Mouse (Mus musculus): ENCODE measurements around the gene Ralgapa2.

Gene Ralgapa2

DNA sequence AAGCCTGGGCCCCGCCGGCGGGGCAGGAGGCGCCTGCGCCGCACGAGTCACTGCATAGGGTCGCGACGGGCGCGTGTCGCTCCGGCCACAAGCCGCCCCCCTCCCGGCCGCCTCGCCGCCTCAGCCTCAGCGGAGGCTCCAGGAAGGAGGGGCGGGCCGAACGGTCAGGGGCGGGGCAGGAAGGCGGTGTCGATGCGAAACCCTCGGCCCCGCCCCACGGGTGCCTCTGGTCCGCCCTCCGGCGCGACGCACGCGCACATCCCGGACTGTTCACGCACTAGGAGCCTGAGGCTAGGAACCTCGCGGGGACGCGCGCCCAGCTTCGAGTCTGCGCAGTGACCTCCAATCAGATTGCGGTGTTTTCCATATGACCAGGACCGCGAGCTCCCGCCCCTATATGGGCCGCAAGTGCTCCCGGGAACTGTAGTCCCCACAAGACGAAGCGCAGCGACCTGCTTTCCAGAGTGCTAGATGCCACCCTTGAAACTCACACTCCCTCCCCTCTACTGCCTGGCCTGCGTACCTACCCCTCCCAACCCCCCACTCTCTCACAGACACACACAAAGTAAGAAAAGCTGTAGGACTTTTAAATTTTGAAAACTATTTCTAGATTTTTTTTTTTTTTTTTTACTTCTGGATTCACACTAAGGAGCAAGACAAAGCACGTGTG, at the start of gene Ralgapa2:
Gene Ralgapa2 (minus strand): TSS at position 434 of the 670 bp plus-strand sequence.
- DNase-seq (ENCODE audit: low spot score in 2 of 2): peak; percentile 99 to 100

DNA sequence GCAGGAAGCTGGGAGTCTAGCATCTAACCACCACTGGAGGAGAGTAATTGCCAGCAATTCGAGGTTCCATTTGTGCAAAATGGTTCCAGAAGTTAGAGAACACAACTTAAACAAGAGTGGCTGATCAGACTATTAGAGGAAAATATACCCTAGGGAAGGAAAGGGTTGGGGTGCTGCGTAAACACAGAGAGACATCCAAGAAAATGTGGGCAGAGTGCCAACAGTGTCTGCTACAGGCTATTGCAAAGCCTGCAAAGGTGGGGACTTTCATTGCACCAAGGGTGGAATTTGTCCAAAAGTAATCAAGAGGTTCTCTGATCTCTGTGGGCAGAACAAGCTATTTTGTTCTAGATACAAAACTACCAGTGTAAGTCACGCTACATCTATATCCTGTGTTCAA, 49.4 kb upstream of the Ralgapa2 start:
- DNase-seq (ENCODE audit: low spot score in 2 of 2): peak in 1 of 2 experiments; percentile 17

DNA sequence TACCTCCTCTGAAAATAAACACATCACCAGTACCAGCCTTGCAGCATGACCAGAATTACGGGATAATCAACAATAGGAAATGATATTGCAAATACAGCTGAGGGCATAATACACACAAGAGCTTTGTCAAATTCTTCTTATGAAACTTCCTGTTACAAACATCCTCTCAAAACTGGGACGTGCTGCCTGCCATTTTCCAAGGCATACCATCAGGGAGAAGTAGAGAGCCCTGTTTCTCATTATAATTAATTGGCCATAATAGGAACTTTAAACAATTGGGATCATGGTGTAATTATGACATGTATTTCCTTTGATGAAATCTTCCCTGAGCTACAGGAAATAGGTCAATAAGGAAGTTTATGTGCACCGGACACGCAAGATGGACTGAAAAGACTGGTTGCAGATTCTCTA, 48.5 kb upstream of the Ralgapa2 start:
- DNase-seq (ENCODE audit: low spot score in 2 of 2): no peak

DNA sequence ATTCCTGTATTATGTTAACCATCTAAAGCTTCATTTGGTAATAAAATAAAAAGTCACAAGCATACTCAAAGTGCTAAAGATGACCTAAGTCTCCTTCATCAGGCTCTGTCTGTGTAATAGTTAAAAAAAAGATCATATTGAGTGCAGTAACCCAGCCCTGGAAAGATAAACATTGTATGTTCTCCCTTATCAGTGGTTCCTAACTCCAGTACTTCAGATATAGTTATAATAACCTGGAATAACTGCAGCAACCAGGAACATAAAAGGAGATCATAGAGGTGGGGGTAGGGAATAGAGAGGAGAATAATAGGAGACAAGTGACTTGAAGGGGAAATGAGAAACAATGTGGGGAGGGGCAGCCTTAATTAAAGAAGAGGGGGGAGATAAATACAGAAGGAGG, 44.0 kb upstream of the Ralgapa2 start:
- no peak for DNase-seq (ENCODE audit: low spot score in 2 of 2)

DNA sequence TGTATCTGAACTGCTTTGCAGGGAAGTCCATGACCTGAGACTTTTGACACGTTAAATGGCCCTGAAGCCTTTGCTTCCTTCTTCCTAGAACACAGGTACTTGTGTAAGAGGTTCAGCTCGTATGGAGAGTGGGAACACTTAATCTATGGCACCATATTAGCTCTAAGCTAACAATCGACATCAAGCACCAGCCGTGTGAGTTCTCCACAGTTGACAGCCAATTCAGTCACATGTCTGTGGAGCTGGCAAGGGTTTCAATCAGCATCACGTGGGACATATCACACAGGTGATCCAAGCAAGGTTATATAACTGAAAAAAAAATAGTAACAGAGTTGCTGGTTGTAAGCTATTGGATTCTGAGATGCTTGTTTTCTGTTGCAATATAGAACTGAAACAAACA, 43.2 kb upstream of the Ralgapa2 start:
- no peak for DNase-seq (ENCODE audit: low spot score in 2 of 2)

DNA sequence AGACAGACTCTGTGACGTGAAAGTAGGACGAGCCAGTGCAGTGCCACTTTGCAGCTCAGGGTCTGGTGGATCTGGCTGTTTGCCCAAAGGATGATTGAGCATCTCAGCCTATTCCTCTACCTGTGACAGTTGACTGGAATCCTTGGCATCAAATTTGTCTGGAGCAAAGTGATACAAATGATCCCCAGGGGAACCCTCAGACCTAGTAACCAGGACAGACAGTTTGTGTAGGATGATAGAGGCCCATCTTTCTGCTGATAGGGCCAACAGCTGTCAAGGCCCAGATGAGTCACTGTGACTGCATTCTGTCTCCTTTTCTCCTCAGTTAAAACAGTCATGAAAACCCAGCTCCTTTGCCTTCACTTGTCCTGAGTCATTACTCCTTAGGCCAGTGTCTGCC, 41.6 kb upstream of the Ralgapa2 start:
- no peak for DNase-seq (ENCODE audit: low spot score in 2 of 2)

DNA sequence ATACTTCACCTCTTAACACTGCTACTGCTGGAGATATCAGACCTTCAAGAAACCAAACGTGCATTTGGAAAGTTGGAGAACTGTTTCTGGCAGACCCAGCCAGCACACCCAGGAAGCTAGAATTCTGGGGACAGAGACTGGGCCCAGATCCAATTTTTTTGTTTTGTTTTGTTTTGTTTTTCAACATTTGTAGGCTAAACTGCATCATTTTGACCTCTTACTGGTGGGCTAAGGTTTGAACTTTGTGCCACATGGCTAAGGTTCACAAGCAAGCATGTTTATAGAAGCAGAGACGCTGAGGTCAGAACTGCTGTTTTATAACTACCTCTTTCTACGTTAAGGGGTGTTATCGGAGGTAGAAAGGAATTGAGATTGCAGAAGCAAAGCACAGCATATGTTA, 39.7 kb upstream of the Ralgapa2 start:
- no peak for DNase-seq (ENCODE audit: low spot score in 2 of 2)

DNA sequence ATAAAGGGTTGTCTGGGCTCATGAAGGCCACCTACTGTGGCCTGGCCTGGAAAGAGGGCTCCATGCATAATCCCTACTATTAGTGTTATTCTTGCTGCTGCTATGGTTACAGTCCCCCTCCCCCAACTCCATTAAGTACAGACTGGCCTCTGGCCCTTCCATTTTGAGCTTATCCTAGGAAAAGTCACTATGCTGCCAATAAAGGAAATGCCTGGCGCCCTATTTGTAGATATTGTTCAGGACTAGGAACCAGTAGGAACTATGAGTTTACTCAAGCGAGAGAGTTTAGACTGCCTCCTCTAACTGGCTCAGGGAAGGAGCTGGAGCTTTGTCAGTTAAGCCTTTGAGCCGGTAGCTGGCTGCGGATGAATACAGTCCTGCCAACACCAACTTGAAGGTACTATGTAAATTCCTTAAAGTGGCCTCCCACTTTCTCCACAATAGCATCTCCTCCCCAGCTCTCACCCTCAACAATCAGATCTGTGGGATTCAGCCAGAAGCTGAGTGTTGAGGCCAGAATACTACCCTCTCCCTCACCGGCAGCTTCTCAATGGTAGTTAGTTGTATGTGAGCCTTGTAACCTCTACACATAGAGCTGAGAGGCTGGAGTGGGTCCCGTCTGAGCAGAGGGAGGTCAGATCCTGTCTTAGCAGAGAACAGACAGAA, 37.1 kb upstream of the Ralgapa2 start:
- peak; percentile 26 to 38 for DNase-seq (ENCODE audit: low spot score in 2 of 2)

DNA sequence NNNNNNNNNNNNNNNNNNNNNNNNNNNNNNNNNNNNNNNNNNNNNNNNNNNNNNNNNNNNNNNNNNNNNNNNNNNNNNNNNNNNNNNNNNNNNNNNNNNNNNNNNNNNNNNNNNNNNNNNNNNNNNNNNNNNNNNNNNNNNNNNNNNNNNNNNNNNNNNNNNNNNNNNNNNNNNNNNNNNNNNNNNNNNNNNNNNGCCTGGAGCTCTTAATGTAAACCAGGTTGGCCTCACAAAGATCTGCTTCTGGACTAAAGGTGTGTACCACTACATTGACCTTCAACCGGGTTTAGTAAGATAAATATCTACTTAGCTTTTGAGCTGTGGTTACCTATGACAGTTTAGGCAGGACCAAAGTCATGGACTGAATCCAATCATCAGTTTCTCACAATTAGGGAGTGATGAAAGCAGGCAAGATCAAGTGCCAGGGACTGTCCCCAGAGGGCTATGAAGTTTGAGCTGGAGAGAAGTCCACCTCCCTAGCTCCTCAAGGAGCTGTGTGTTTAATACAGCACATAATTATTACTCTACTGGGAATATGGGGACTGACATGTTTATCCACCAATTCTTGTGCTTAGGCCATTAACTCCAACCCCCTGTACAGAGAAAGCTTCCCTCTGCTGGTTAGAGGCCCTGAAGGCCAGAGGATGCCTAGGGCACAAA, 32.1 kb upstream of the Ralgapa2 start:
- DNase-seq (ENCODE audit: low spot score in 2 of 2): no peak

DNA sequence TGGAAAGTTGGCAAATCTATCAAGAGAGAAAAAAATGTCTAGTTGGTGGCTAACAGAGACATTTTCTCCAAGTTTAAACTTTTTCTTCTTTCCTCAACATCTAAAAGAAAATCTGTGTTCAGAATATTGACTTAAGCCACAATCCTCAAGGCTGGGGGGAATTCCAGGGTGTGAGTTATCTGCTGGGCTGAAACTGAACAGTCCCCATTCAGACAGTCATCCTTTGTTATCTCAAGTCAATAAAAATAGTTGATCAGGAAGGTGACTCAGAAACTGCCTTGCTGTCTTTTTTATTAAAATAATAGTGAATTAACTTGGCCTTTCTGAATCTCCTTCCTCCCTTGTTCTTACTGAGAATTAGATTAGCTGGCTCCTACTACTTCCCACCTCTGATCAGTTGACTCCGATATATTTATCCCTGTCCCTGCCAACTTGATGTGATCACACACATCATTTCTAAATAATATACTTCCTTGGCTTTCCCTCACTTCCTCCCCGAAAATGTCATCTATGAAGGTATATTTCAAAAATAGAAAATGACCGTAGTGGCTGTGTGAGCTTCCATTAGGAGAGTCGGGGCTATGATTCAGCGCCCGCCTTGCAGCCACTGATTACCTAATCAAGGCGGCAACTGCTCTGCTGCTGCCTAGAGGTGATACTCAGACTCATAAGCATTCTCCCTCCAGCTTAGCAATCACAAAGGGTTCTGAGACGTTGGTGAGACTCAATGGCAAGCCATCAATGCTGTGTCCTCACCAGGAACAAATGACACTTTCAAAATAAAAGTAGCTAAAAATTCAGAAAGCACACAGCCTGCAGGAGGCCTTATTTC, 21.2 kb upstream of the Ralgapa2 start:
- peak in 1 of 2 experiments; percentile 26 for DNase-seq (ENCODE audit: low spot score in 2 of 2)

DNA sequence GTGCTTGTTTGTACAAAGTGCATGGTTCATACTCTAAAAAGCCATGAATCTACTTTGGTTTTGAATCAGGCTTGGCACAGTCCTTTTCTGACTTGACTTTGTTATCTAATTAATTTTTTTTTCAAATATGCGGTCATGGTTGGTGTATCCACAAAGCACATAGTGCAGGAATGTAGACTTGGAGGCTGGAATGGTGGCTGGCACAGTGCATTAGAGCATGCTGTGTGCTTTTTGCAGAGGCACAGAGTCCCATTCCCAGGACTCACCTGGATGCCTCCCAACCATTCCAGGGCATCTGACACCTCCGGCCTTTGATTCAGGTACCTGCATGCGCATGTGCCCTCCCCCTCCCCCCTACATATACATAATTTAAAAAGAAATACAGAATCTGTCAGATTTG, 20.3 kb upstream of the Ralgapa2 start:
- no peak for DNase-seq (ENCODE audit: low spot score in 2 of 2)

DNA sequence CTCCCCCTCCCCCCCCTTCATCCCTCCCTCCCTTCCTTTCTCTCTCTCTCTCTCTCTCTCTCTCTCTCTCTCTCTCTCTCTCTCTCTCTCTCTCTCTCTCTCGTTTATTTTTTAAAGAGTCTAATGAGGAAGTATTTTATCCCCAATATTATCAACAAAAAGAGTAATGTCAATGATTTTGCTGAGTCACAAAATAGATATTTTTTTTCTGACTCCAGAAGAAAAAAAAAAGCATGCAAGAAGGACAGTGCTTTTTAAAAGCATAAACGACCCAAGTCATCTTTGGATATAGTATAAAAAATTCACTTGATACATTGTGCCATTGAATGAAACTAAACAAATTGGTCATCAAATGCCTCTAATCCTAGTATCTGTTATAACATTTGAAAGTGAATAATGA, 13.3 kb upstream of the Ralgapa2 start:
- no peak for DNase-seq (ENCODE audit: low spot score in 2 of 2)

DNA sequence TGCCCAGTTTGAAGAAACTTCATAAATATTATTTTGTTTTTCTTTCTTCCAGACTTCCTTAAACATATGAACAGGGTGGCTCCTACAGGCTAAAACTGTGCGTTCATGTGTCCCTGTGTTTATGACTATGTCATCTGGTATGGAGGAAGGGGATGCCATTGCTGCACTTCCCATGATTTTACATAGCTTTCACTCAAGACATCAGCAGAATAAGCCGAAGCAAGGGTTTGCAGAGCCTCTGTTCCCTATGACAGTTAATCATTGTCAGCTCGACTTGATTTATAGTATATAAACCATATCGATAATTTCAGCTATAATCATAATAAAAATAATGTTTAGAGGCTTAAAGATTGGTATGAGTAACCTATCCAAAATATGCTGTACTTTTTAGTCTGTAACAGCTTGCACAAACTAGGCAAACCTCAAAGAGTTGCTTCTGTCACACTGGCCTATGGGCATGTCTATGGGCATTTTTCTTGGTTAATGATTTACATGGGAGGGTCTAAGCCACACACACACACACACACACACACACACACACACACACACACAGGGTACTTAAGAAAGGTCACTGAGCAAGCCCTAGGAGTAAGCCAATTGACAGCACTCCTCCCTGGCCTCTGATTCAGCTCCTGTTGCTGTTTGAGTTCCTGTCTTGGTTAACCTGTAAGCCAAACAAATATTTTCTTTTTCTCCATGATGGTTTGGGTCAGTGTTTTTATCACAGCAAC, 12.7 kb upstream of the Ralgapa2 start:
- no peak for DNase-seq (ENCODE audit: low spot score in 2 of 2)

DNA sequence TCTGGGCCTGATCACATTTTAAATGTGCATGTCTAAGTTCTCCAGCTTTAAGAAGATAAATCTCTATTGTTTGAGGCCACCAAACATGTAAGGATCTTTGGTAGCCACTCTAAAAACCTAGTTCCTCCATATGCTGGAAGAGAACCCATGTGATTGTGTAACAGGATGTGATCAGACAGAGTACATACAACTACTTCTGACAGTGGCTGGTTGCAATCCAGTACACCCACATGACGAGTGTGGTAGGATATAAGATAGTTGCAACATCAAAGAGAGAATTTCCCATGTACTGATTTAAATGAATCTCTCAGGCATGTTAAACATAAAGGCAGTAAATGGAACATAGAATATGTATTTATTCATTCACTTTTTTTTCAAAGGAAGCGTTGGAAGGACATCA, 4.8 kb upstream of the Ralgapa2 start:
- no peak for DNase-seq (ENCODE audit: low spot score in 2 of 2)

DNA sequence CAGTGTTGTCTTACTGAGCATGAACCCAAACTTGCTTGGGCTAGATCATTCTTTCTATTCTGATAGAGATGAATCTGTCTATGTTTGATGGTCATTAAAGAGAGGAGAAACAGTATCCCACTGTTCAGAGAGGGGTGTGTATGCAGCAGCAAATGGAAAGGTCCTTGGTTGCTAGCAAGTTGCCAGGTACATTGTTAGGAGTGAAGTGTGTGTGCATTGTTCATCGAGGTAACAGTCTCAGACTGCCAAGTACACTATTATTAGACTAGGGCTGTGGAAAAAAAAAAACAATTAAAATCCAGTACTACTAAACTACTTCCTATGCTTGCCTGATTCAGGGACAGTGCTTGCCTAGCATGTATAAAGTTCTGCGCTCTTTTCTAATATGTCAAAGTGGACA, 2.9 kb upstream of the Ralgapa2 start:
- peak; percentile 21 to 26 for DNase-seq (ENCODE audit: low spot score in 2 of 2)

DNA sequence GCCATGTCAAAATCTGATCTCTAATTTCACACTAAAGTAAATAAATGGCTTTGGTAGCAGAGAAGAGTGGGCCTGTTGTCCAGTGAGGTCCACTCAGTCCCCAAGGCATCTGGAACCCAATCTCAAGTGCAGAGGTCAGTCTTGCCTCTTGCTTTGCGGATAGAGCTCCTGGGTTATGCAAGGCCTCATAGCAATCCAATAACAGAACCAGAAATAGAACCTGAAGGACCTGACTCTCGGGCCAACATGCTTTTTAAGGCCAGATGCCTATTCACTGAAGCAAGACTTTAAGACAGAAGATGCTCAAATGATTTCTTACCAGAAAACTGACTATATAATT, 407 bp upstream of the Ralgapa2 start:
- DNase-seq (ENCODE audit: low spot score in 2 of 2): peak; percentile 39 to 58

DNA sequence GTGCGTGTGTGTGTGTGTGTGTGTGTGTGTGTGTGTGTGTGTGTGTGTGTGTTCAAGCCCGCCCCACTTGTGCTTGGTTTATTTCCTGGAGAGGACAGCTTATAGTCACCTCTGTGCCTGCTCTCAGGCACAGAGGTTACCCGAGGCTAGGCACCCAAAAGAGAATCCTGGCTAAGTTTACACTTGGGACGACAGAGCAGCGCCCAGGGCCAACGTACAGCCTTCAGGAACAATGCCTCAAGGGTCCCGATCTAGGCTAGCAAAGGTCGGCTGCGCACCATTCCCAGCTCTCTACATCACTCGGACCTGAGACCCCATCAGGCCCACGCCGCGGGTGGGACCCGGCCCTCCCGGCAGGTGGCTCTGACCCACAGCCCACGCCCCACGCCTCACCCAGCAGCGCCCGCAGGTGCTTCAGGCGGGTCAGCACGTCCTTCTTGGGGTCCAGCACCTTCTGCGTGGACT, 711 bp downstream of the Ralgapa2 start:
- no peak for DNase-seq (ENCODE audit: low spot score in 2 of 2)

DNA sequence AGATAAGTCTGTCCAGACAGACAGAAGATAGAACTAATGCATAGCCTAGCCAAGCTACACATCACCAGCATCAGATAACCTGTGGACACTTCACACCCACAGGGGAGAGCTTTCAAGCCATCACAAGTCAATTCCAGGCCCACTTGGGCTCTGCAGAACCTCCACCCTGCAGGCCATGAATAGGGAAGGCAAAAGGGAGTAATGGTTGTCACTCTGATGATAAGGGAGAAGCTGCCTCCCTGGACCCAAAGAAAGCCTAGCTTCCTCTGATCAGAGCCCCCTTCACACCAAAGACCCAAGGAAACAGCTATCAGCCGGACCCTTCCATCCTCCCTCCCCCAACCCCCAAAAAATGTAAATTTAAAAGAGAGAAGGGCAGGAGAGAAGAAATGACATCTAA, 1.4 kb downstream of the Ralgapa2 start:
- DNase-seq (ENCODE audit: low spot score in 2 of 2): no peak

DNA sequence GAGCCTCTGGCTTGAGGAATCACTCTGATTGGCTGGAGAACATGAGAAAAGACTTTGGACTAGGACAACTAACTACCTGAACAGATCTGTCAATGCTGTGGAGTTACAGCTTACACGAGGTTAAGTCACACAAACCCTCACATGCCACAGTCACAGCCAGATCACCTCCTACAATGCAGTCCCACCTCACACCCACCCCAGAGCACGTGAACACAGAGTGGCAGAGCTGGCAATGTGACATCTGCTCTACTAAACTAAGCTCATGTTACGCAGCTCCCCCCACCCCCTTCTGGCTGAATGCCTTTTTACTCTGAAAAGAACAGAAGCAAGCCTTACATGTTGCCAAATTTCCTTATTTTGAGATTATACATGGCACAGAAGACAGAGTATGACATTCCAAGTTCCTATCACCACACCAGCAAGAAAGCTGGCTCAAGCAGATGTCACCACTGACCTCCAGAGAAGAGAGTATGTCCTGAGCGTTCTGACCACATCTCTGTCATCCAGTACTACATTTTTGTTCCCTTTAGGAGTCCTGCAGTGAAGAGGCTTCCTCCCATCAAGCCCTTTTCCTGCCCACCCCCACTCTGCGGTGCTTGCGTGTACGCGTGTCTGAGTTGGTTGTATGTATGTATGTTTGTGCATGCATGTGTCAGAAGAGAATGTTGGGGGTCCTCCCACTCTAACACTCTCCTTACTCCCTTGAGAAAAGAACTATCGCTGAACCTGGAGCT, 9.4 kb downstream of the Ralgapa2 start:
- DNase-seq (ENCODE audit: low spot score in 2 of 2): peak; percentile 65 to 74

DNA sequence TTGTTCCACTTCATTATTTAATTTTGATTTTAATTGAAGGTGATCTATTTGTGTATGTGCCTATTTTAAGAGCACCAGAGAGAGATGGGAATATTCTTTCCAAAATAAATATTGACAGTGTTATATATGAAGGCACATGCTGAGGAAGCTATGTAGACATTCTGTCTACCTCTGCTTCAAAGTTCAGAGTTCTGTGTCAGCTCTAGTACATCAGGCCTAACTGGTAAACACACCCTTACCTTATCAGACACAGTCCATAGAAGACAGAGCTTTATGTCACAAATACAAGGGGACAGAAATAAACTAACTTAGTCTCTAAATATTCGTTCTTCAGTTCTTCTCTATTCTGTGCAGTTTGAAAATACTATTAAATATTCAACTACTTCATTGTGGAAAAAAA, 12.1 kb downstream of the Ralgapa2 start:
- no peak for DNase-seq (ENCODE audit: low spot score in 2 of 2)

DNA sequence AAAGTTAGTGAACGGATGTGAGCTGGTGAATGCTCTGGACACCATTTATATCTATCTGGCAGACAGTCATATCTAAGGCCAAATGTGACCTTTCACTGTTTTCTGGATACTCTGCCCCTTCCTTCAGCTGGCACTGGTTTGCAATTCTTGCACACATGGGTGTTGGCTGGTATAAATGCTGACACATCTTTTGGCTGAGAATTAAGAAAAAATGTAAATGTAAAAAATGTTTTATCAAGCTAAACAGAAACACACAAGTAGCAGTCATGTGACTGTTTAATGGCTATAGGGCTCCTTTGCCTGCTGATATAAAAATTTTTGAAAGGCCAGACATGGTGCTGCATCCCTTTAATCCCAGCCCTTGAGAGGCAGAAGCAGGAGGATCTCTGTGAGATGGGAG, 13.0 kb downstream of the Ralgapa2 start:
- no peak for DNase-seq (ENCODE audit: low spot score in 2 of 2)
